Mouse (Mus musculus) NIH3T3 (cell line): ENCODE results near the gene Tlr9.

Experiments
- DNase-seq: peaks from one replicate; pipeline ENCODE4 v3.0.0-alpha.2; 2012; ENCODE audit warnings: low read depth

The Tlr9 gene

DNA sequence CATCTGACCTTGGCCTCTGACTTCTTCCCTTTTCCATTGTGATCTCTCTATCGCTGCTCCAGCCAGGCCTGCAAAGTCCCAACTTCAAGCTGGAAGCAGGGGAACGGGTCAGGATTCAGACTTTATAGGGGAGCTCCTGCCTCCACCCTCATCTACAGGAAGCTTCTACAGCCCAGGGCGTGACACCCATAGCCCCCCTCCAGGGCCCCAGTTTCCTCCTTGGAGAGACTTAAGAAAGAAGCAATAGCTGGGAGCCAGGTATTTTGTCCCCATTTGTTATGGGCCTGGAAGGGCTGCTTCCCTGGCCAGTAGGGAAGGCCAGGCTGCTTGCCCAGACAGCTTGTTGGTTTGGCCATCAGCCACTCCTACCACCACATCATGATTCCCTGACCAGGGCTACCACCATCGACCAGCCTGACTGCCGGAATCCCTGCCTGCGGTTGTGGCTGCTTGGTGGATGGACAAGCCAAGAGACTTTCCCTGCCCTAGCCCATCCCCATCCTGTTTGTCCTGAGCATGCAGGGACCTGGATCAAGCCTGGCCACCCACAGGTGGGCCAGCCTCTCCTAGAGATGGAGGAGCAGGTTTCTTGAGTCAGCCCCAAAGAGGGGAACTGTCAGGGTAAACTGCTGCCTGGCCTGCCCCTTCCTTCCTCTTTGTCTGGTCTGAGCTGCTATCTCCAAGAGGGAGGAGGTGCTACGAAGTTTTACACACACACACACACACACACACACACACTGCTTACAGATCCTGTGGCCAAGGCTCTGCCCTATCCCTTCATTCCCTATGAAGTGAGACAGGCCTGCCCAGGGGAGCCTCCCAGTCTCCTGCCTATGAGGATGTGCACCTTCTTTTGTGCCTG lies 18.2 kb upstream of the Tlr9 start:
- DNase-seq: peak; percentile 59

DNA sequence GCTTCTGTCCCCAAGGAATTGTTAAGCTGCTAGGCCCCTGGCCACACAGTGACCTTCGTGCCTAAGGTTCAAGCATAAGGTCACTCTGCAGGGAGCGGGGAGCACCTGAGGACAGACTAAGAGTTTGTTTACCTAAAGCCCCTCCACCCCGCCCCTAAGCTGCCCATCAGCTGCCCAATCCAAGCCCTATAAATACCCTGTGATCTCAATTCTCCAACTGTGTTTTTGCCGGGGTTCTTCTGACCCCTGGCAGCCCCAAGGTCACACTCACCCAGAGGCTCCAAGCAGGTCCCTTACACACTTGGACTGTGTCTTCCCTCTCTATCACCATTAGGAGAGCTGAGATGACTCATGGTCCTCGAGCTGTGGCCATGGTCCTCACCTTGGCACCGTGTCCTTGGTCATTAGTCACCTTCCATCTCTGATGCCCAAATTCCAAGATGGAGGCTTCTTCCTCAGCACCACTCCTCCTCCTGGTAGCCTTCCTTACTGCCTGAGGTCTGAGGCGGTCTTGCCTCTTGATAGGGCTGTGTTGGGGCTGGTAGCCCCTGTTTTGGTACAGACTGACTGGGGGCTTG lies 16.6 kb upstream of the Tlr9 start:
- DNase-seq: no peak

- DNase-seq: no peak
Measured at GRCm38 (mm10) chr9:106206515-106206914, 15.9 kb upstream of the Tlr9 start.

GRCm38 (mm10) chr9:106208181-106208580 lies 14.2 kb upstream of the Tlr9 start:
- DNase-seq: no peak

GRCm38 (mm10) chr9:106209954-106210353 lies 12.4 kb upstream of the Tlr9 start:
- no peak for DNase-seq

GRCm38 (mm10) chr9:106210853-106211609 lies 11.4 kb upstream of the Tlr9 start:
- DNase-seq: no peak

DNA sequence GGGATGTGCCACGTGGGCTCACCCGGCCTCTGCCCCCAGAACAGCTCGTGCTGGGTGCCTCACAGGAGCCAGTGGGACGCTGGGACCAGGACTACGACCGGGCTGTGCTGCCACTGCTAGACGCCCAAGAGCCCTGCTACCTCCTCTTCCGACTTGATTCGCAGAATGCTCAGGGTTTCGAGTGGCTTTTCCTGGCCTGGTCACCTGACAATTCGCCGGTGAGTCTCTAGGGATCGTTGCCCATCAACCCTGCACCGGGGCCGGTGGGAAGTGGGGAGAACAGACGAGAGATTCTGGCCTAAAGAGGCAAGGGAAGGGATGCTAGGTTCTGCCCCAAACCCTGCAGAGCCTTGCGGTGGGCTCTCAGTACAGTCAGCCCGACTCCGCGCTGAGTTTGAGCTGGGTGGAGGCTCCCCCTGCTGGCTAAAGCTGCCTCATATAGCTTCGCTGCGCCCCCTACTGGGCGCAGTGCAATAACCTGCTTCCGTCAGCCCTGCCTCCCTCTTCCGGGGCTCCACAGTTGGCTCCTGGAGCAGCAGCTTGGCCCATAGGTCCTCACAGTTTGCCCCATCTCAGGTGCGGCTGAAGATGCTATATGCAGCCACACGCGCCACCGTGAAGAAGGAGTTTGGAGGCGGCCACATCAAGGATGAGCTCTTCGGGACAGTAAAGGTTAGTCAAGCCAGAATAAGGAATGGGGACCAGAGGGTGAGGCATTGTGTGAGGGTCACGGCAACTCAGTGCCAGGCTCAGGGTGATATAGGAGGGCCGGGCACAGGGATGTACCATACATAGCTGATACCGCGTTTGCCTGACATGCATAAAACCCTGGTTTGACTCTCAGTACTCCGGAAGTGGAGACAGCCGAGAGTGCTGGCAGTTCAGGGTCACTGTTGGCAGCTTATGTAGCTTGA lies 10.5 kb upstream of the Tlr9 start:
- peak; percentile 89 for DNase-seq

- DNase-seq: no peak
Measured at GRCm38 (mm10) chr9:106212594-106212981, 9.8 kb upstream of the Tlr9 start.

DNA sequence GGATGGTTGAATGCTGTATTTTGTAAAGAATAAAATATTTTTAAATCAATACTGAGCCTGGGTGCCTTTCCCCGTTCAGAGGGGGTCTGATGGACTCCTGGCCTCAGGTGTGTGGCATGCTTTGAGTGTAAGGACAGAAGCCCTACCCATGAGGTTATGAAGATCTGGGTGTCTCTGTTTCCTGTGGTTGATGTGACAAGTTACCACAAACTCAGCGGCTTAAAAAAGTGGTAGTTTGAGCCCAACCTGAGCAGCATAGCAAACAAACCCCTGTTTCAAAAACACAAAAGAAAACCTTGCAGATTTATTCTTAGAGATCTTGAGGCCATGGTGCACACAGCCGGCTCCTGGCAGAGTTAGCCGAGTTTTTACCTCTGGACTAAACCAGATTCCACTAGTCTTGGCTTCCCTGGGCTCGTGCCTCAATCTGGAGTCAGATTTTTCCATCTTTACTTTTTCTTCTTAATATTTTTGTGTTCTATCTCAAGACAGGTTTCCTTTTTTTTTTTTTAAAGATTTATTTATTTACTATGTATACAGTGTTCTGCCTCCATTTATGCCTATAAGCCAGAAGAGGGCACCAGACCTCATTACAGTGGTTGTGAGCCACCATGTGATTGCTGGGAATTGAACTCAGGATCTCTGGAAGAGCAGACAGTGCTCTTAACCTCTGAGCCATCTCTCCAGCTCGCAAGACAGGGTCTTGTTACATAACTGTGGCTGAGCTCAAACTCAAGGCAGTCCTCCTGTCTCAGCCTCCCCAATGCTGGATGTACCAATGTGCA lies 6.9 kb upstream of the Tlr9 start:
- no peak for DNase-seq

GRCm38 (mm10) chr9:106216971-106217370 lies 5.4 kb upstream of the Tlr9 start:
- no peak for DNase-seq

- DNase-seq: no peak
Measured at GRCm38 (mm10) chr9:106220894-106221523, 1.4 kb upstream of the Tlr9 start.

DNA sequence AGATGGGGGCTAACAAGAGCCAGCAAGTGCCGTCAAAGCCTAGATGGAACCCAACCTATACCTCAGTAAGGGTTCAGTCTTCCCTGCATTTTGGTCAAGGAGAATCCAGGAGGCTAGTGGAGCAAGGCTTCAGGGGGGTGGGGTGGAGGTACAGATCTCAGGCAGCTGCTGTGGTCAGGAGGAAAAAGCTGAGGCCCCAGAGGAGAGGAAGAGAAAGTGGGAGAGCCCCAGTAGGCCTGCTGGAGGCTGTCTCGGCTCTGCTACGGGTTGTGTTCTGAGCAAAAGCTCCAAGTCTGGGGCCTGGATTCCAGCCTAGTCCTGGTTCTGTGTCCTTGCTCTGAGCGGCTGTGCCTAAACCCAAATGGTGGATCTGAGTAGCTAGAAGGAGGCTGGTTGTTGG lies 596 bp downstream of the Tlr9 start:
- DNase-seq: no peak

DNA sequence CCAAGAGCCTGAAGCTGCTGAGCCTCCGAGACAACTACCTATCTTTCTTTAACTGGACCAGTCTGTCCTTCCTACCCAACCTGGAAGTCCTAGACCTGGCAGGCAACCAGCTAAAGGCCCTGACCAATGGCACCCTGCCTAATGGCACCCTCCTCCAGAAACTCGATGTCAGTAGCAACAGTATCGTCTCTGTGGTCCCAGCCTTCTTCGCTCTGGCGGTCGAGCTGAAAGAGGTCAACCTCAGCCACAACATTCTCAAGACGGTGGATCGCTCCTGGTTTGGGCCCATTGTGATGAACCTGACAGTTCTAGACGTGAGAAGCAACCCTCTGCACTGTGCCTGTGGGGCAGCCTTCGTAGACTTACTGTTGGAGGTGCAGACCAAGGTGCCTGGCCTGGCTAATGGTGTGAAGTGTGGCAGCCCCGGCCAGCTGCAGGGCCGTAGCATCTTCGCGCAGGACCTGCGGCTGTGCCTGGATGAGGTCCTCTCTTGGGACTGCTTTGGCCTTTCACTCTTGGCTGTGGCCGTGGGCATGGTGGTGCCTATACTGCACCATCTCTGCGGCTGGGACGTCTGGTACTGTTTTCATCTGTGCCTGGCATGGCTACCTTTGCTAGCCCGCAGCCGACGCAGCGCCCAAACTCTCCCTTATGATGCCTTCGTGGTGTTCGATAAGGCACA lies 3.2 kb downstream of the Tlr9 start:
- no peak for DNase-seq

DNA sequence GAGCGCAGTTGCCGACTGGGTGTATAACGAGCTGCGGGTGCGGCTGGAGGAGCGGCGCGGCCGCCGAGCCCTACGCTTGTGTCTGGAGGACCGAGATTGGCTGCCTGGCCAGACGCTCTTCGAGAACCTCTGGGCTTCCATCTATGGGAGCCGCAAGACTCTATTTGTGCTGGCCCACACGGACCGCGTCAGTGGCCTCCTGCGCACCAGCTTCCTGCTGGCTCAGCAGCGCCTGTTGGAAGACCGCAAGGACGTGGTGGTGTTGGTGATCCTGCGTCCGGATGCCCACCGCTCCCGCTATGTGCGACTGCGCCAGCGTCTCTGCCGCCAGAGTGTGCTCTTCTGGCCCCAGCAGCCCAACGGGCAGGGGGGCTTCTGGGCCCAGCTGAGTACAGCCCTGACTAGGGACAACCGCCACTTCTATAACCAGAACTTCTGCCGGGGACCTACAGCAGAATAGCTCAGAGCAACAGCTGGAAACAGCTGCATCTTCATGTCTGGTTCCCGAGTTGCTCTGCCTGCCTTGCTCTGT lies 3.8 kb downstream of the Tlr9 start:
- no peak for DNase-seq

GRCm38 (mm10) chr9:106227790-106228429 lies 5.5 kb downstream of the Tlr9 start:
- no peak for DNase-seq

GRCm38 (mm10) chr9:106230051-106230733 lies 7.8 kb downstream of the Tlr9 start:
- DNase-seq: no peak

DNA sequence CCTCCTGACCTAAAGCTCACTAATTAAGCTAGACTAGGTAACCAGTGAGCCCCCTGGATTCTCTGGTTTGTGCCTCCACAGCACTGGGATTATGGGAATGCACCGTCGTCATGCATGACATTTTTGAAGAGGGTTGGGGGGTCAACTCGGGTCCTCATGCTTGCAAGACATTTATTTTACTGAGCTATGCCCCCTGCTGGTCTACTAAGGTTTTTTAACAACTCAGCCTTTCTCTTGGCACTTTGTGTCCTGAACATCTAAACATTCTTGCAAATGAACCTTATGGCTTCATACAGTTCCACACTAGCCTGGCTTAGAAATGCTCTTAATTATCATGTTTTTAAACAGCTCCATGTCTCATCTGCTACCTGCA lies 8.3 kb downstream of the Tlr9 start:
- DNase-seq: peak; percentile 22

GRCm38 (mm10) chr9:106231220-106231619 lies 8.8 kb downstream of the Tlr9 start:
- DNase-seq: no peak

GRCm38 (mm10) chr9:106231816-106232215 lies 9.4 kb downstream of the Tlr9 start:
- DNase-seq: no peak
